Mouse (Mus musculus) forelimb bud, embryonic 11.5 days (tissue): ENCODE results near the gene Cinp.

Experiments used
- DNase-seq: peaks from one replicate; pipeline ENCODE4 v3.0.0-alpha.2; 2012; ENCODE audit warnings: low read depth, low spot score

The Cinp gene

GRCm38 (mm10) chr12:110889036-110890020, at the start of gene Cinp, which contains the start of gene Tecpr2:
Gene Cinp, minus strand, starts transcription at chr12:110889145.
Gene Tecpr2, plus strand, starts transcription at chr12:110889264.
- DNase-seq: peak; percentile 98

GRCm38 (mm10) chr12:110937496-110937895, 48.6 kb upstream of the Cinp start:
- DNase-seq: no peak

- DNase-seq: peak; percentile 81
Measured at GRCm38 (mm10) chr12:110935983-110936620, 47.2 kb upstream of the Cinp start.

- DNase-seq: no peak
Measured at GRCm38 (mm10) chr12:110932820-110933219, 43.9 kb upstream of the Cinp start.

- no peak for DNase-seq
Measured at GRCm38 (mm10) chr12:110921572-110921971, 32.6 kb upstream of the Cinp start.

- DNase-seq: no peak
Measured at GRCm38 (mm10) chr12:110920254-110920653, 31.3 kb upstream of the Cinp start.

GRCm38 (mm10) chr12:110915761-110916160, 26.8 kb upstream of the Cinp start:
- DNase-seq: no peak

GRCm38 (mm10) chr12:110909962-110910361, 21.0 kb upstream of the Cinp start:
- DNase-seq: no peak

- DNase-seq: no peak
Measured at GRCm38 (mm10) chr12:110907845-110908244, 18.9 kb upstream of the Cinp start.

- DNase-seq: no peak
Measured at GRCm38 (mm10) chr12:110903536-110903935, 14.6 kb upstream of the Cinp start.

GRCm38 (mm10) chr12:110902106-110902505, 13.2 kb upstream of the Cinp start:
- DNase-seq: no peak

GRCm38 (mm10) chr12:110891887-110892286, 2.9 kb upstream of the Cinp start:
- DNase-seq: no peak

- no peak for DNase-seq
Measured at GRCm38 (mm10) chr12:110888606-110889005, 339 bp downstream of the Cinp start.

GRCm38 (mm10) chr12:110888106-110888505, 839 bp downstream of the Cinp start:
- DNase-seq: no peak

- no peak for DNase-seq
Measured at GRCm38 (mm10) chr12:110885251-110885650, 3.7 kb downstream of the Cinp start.

GRCm38 (mm10) chr12:110882291-110882690, 6.7 kb downstream of the Cinp start:
- DNase-seq: no peak

- no peak for DNase-seq
Measured at GRCm38 (mm10) chr12:110875351-110875750, 13.6 kb downstream of the Cinp start.

GRCm38 (mm10) chr12:110871247-110871646, 17.7 kb downstream of the Cinp start:
- no peak for DNase-seq

- DNase-seq: no peak
Measured at GRCm38 (mm10) chr12:110870107-110870506, 18.8 kb downstream of the Cinp start.

GRCm38 (mm10) chr12:110865989-110866388, 23.0 kb downstream of the Cinp start:
- DNase-seq: no peak

GRCm38 (mm10) chr12:110865571-110865970, 23.4 kb downstream of the Cinp start:
- no peak for DNase-seq

GRCm38 (mm10) chr12:110864008-110864407, 24.9 kb downstream of the Cinp start:
- no peak for DNase-seq

GRCm38 (mm10) chr12:110861256-110861655, 27.7 kb downstream of the Cinp start:
- DNase-seq: peak; percentile 47
